Mouse (Mus musculus) lung, adult 2 months (tissue): ENCODE data around the gene Ttc30b.
"Not testable (repeated sequence)": the region's sequence is repeated elsewhere in the genome, so short reads cannot be mapped to it uniquely, and the experiment has no call there.

Experiments used
- CTCF ChIP-seq: fragments of 200-500 bp; IDR thresholded peaks from 2 replicates; pipeline ENCODE4 v1.5.1; 2011; ENCODE audit warnings: mild to moderate bottlenecking, low read length, control low read depth; ENCODE audit not compliant: insufficient read depth
- POLR2A ChIP-seq: fragments of 200-500 bp; IDR thresholded peaks from 2 replicates; pipeline ENCODE4 v1.6.1; 2011; ENCODE audit warnings: low read depth, mild to moderate bottlenecking, control low read depth, low read length, borderline replicate concordance; ENCODE audit errors: extremely low read depth

DNA sequence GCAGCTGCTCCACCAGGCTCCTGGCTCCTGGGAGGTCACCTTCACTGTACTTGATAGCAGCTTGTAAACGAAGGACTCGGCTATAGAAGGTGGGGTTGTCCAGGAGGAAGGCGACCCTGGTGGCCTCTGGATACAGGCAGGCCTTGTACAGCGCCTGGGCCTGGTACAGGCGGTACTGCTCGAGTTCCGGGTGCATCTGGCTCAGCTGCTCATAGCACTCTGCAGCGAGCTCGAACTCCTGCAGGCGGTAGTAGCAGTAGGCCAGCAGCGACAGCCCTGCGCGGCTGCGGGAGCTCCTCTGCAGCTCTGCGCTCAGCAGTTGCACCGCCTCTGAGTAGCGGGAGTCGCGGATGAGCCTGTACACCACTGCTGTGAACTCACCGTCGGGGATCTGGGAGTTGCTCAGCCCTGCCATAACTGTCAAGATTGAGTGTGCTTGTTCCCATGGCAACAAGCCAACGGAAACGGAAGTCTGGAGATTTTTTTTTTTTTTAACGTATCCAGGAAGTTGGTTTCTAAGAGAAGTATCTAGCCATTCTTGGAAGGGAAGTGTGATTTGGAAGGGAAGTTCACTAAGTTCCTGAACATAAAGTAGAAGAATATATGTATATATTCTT lies 39.5 kb upstream of the Ttc30b start, which contains the start of gene Ttc30a2:
- TF ChIP-seq CTCF, POLR2A: not testable (repeated sequence)
